Mouse (Mus musculus) left cerebral cortex, postnatal 14 days (tissue): ENCODE measurements at regions not wholly inside any gene's neighbourhood (a gene's known extent, or its start where the extent isn't known, plus 50 kb on each side); places are given as distances from the start of the nearest gene placed in this dataset.

ENCODE experiments used
- DNase-seq, 2 experiments: peaks; one replicate each; pipeline ENCODE4 v3.0.0; 2021 to 2022; ENCODE audit warnings: low spot score in 2 of 2, mixed read lengths in 1 of 2
- intact Hi-C: fragments of 180-260 bp; cut with DNase I; formaldehyde crosslinking; loops from one replicate; pipeline ENCODE4 v1.15.1; 2025

DNA sequence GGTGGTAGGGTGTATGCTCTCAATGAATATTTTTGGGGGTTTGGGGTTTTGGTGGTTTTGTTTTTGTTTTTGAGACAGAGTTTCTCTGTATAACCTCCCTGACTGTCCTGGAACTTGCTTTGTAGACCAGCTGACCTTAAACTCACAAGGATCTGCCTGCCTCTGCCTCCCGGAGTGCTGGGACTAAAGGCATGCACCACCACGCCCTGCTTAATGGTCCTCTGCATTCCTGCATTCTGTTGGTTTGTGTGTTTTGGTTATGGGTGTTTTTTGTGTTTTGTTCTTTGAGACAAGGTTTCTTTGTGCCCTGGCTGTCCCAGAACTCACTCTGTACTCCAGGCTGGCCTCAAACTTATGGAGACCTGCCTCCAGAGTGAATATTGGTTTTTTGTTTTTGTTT, 143.6 kb upstream of the Cited2 start:
- no peak for DNase-seq
- intact Hi-C loops = no loop called here

DNA sequence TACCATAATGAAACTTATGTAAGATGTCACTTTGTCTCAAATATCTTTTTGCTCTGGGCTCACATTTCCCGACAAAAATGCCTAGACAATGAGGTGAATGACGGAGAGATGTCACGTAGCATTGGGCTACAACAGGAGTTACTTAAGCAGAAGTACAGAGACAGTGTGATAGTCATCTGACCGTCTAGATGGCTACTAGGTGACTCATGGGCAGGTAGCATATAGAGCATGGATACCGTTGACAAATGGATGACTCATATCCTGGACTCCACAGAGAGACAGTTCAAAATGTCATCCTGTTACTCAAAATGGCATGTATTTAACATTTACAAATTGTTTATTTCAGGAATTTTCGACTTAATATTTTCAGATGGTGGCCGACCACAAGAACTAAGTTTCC, 138.2 kb upstream of the Cited2 start:
- no peak for DNase-seq
- intact Hi-C loops = no loop called here

DNA sequence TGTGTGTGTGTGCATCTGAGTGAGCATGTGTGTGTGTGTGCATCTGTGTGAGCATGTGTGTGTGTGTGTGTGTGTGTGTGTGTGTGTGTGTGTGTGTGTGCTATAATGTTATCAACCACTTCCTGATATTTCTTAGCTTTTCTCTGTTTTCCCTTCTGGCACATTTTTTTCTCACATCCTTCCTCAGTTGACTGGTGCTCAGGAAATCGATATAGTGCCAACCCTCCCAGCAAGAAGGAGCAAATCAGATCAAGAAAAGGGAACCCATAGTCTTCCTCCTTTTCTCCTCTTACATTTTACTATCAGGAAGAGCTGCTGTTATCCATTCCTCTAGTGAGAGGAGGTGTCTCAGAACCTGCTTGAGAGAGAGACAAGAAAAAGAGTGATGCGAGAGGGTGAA, 136.1 kb upstream of the Cited2 start:
- no peak for DNase-seq
- intact Hi-C loops = no loop called here

DNA sequence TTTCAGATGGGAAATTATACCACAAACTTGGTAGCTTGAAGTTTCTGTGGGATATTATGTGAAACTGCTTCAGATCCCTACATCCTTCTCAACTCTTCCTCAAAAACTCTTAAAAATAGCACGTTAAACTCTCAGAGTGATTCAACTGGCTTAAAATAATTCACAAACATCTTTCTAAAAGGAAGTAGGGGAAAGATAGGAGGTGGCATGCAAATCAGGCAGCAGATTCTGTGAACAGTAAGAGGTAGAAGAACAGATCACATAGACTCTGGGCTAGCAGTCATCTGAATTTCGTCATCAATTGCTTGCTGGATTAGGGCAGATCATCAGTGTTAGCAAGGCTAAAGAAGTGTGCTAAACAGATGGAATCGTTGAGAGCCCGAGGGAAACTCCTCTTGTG, 133.9 kb upstream of the Cited2 start:
- intact Hi-C loops = no loop called here
- peak in 1 of 2 experiments; percentile 7 for DNase-seq

DNA sequence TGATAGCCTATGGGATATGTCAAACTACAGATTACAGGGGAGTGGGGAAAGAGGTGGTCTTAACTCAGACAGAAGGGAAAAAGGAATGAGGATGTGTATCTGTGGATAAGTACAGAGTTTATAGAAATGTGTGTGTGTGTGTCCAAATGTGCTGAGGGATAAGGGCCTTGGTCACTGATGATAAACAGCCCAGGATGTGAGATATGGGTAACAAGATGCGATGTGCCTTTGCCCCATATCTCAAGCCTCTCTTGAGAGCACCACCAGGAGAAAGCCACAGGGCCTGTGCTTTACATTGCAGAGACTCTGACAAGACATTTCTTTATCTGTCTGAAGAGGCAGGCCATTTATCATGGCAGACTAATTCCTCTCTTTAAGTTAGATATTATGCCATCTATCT, 132.8 kb upstream of the Cited2 start:
- intact Hi-C loops = no loop called here
- no peak for DNase-seq

DNA sequence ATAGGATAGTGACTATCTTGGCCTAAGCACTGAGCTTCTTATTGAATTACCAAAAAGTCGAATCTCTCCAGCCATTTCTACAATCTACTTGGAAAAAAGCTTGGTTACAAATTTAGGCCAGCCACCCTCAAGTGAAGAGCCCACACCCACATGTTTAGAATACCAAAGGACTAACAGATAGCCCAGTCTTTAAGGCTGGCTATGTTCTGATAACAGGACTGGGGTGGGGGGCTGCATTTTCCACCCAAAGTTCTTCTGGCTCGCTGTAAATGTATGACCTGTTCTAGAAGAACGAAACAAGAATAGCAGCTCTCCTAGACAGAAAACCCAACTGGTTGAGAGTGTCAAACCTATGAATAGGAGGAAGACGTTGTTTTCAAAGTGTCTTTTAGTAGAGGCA, 130.6 kb upstream of the Cited2 start:
- no peak for DNase-seq
- intact Hi-C loops = no loop called here

DNA sequence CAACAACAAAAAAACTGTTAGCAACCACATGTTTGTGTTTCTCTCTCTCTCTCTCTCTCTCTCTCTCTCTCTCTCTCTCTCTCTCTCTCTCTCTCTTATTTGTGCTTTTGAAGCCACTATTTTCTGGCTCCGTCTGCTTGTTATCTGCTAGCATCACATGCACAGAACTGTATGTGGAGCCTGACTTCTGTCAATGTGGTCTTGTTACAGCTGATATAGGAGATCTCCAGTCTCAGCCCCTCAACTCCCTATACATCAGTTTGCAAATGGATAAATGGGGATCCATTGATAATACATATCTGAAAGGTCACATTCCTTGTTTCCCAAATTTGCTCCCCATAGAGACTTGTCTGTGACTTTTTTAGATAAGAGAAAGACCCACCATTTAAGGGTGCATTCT, 126.9 kb upstream of the Cited2 start:
- DNase-seq = no peak
- intact Hi-C loops = no loop called here

DNA sequence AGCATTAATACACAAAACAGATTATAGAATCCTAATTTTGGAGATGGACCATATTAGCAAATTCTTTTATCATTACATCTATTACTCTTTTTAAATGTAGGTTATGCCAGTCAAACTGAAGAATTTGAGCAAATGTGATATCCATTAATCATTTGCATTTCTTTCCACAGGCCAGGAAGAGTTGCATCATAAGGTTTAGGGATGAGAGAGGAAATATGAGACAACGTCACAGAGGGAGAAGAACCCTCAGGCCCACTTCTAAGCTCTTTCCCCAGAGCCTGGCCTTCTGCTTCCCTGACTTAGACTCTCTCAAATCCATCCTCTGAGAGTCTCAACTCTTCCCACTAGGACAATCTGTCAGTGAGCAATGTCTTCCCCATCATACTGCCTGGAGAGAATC, 126.3 kb upstream of the Cited2 start:
- no peak for DNase-seq
- intact Hi-C loops = no loop called here

DNA sequence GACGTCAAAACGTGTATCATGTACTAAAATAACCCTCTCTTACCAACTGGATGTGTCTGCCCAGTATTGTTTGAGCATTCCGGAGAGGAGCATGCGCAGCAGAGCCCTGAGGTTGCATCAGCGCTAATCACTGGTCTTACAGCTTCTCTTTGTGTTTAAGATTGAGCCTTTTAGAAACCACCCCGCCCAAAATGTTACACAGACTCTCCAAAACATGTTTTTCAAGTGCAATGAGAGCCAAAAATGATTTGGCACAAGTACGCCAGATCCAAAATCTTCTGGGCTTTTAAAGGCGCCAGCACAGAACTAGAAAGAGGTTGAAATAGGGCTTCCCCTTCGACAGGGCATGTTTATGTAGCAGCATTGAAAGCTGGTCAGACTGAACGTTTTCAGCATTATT, 123.8 kb upstream of the Cited2 start:
- peak; percentile 22 to 25 for DNase-seq
- intact Hi-C loops = no loop called here

DNA sequence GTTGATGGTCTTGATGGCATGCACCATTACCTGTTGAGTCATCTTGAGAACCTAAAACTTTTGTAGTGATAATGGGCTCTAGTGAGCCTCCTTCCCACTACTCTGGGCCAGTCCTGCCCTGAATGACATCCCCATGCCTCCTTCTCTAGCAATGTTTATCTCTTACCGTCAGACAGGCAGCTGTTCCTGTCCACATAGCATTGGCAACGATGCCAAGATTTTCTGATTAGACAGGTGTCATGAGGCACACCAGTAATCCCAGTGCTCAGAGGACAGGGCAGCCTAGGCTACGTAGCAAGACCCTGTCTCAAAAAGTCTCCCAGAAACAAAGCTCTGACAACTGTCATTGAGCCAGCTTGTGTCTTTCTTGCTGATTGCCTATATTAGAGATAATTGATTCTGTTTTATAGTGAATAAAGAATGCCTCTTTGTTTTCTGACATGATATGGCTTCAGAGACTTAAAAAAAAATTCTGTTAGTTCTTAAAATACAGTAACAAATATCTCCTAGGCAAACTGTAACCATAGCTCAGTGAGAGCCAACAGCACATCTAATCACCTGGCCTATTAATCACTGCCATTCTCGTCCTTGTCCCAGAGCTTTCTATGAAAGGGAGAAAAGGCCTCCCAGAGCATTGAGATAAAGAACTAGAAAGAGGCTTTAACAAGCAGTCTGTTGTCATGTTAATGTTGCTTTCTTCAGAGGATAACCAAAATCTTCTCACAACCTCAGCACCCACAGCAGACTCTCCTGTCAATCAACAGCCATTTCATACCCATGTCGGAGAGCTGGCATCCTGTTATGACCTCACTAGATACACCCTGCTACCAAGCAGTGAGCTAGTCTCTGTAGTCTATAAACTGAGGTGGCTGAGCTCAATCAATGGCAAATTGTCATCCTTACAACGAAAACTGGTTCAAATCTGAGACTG, 122.9 kb upstream of the Cited2 start:
- intact Hi-C loops = no loop called here
- DNase-seq = no peak

DNA sequence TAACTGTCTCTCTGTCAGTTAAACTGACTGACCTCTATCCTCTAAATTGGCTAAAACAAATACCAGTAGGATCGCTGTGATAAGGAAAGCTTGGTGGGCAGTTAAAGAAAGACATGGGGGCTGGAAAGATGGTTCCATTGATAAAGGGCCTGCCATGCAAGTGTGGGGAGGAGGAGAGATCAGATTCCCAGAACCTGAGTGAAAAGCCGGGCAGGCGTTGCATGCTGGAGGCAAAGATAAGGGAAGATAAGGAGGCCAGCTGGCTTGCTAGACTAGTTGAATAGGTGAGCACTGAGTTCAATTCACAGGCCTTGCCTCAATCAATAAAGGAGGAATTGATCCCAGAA, 122.3 kb upstream of the Cited2 start:
- DNase-seq = no peak
- intact Hi-C loops = no loop called here

DNA sequence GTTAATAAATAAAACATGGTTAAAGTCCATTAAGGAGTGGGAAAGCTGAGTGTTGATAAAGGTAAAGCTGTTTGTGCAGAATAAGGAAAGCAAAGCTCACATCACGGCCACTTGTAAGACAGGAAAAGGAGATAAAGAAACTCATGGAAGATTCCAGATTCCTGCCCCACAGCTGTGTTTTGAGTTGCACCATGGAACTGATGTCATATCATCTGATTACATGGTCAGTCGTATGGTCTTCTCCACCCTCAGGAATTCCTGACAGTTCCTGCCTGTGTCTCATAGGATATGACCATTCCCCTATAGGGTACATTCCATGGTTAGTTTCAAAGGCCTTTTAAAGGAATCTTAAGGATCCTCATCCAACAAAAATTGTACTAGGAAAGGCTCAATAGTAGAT, 120.6 kb upstream of the Cited2 start:
- DNase-seq = no peak
- intact Hi-C loops = no loop called here

DNA sequence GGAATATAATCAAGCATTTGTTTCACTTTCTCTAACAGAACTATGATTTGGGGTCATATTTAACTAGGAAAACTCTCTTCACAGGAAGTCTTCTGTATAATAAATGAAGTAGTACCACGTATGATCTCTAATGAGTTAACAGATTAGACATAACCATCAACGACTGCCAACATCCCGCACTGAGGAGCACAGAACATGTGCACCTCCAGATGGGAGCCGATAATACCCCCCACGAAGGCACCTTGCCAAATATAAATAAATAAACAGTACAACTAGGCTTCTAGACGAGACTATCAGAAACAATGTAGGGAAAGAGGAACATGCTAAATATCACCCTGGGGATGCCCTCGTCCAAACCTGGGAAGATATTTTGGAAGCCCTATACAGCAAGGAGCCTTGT, 114.8 kb upstream of the Cited2 start:
- no peak for DNase-seq
- intact Hi-C loops = no loop called here

DNA sequence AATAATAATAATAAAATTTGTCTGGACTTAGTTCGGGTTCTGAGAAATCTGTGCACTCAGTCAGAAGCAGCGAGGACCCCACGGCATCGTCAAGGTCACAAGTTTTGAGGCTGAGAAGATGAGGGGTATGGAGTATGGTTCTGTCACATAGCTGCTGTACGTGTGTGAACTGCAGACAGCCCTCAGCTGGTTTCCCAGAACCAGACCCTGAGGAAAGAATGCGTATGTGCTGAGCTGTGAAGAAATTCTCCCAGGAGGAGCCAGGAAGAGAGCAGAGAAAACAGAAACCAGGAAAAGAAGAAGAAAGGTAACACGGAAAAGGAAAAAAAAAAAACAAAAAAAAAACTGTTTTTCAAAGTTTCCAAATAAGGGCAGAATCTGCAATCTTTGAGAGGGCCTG, 112.4 kb upstream of the Cited2 start:
- no peak for DNase-seq
- intact Hi-C loops = no loop called here

DNA sequence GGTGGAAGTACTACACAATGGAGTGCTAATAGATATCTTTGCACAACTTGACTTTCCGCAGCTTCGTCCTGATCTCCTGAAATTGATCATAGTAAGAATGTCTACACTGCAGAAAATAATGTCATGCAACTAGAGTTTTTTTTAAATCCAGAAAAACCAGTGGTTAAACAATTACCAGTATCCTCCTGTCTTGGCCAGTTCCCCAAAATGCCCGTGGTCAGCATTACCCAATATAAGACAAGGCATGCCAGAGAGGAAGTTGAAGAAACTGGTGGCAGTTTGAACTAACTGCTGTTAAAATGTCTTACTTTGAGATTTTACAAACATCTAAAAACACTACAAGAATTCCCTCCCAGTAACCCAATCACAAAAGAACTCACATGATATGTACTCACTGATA, 109.7 kb upstream of the Cited2 start:
- intact Hi-C loops = no loop called here
- DNase-seq = no peak

DNA sequence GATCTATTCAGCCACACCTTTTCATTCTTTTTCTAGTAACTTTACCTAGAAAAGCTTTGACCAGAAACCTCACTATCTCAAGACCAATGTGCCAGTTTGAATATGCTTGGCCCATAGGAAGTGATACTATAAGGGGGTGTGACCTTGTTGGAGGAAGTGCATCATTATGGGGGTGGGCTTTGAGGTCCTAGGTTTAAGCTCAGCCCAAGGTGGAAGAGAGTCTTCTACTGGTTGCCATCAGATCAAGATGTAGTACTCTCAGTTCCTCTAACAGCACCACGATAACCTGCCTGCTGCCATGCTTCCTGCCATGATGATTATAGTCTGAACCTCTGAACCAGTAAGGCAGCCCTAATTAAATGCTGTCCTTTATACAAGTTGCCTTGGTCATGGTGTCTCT, 105.0 kb upstream of the Cited2 start:
- intact Hi-C loops = no loop called here
- DNase-seq = no peak

DNA sequence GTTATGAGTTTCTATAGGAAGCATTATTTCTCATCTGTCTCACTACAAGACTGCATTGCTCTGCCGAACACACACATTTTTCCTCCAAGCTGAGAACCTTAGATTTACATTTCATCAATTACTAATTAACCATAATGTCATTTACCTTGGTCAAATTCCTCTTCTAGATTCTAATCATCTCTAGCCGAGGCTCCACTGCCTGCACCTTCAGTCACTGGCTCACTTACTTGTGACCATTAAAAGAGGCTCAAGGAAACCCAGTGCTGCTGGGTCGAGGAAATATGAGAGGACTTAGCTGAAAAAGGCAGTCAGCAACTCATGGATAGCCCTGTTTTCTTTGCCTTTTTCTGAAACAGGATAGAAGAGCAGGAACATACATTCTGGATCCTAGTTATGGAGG, 103.4 kb upstream of the Cited2 start:
- intact Hi-C loops = no loop called here
- DNase-seq = no peak

DNA sequence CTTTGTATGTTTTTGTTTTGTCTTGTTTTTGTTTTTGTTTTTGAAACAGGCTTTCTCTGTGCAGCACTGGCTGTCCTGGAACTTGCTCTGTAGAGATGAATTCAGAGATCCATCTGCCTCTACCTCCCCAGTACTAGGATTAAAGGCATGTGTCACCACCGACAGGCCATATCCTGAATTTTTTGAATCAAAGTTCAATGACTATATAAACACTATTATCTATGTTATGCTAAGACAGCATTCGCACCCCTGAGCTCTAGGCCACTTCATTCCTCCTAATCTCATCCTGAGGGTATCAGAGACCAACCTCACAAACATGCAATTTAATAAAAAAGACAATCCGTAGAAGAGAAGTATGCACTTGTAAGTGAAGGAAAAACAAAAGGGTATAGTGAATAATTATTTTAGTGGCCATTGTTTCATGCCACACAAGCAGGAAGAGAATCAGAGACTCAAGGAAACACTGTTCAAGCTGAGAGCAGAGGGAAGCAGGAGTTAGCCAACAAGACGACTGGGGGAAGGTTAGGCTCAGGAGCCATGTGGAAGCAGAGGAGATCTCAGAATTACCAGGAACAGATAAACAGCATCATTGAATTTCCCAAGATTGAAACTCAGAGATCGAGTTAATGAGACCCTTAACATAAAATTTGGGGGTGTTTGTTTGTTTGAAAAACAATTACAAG, 101.2 kb upstream of the Cited2 start:
- DNase-seq = no peak
- intact Hi-C loops = no loop called here

DNA sequence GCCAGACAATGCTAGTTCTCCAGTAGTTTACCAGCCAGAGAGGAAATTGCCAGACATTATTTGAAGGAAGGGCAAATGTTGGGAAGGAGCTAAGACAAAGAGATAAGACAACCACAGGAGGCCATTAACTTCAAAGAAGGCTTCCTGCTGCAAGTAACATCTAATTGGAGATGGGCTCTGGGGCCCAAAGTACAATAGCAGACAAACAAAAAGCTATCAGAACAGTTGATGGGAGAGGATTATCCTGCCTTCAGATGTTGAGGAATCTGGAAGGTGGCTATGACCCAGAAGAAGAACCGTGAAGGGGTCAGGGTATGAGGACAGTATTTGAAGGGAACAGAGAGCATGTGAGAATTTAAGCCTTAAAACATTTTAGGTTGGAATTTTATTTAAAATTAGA, 100.2 kb upstream of the Cited2 start:
- intact Hi-C loops = no loop called here
- DNase-seq = no peak

DNA sequence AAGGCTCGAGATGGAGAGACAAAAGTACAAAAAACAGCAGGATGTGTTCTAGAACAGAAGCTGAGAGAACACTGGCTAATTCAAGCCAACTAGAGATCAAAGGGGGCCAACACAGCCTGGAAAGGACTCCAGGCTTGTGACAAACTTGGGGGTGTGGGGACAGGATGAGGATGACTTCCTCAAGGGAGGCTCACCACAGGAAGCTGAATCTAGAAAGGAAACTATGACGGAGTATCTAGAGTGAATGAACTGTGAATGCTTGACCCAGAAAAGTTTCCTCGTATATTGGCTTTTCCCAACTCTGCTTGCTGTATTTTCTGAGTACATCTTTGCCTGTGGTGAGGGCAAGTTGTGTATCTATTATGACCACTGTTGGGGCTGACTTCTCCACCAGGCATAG, 93.3 kb upstream of the Cited2 start:
- DNase-seq = no peak
- intact Hi-C loops = no loop called here

DNA sequence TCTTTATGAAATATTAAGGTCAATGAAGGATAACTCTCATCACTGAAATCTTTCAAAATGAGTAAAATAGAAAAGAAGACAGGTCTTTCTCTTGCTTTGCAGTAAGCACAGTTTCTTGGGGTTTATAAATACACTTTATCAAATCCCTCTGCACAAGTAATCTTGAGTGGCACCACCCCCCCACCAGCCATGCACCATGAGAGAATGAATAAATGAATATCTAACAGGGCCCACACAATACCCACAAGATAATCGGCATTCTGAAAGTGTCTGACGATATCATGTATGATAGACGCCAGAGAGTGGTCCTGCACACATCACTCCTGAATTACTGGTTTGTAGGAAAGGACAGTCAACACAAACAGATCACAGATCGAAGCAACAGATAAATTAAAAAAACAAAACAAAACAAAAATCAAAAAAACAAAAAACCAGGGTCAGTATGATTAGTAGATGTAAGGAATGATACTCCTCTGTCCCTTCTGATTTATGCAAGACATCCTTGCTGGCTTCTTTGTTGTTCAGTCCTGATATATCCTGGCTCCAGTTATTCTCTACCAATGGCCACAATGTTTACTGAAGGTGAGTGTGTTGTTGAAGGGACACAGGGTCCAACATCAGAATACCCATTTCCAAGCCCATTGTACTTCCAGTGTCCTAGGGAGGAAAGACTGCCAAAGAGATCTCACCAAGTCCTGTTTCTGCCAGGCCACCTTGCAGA, 92.0 kb upstream of the Cited2 start:
- intact Hi-C loops = no loop called here

More for the DNA sequence above, 92.0 kb upstream of the Cited2 start:
- DNase-seq = no peak
